Mouse (Mus musculus) heart, postnatal 0 days (tissue): Measurements from ENCODE around the gene Sel1l.

Experiments used
- CTCF ChIP-seq: IDR thresholded peaks from 2 replicates; pipeline ENCODE4 v1.5.1; 2016; ENCODE audit warnings: antibody characterized with exemption, control low read depth, low read depth
- EP300 ChIP-seq: IDR thresholded peaks from 2 replicates; pipeline ENCODE4 v1.6.1; 2016; ENCODE audit warnings: antibody characterized with exemption, low read depth

DNA sequence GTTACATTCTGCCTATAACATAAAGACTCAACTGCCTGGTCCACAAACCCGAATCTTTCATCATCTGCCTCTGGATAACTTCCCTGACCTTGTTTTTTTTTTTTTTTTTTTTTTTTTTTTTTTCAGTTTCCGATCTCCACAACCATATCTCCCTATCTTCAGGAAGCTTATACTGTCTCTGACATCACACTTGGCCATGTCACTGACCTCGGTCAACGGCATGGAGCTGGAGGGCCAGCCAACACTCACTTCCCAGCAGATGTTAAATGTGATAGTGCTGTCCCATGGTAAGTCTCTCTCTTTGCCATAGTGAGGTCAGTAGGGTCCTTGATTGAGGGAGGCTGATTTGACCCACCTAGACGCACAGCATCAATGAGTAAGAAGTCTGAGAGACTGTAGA lies 72.6 kb downstream of the Sel1l start:
- TF ChIP-seq CTCF (no peak), EP300 (no peak)
